Mouse (Mus musculus): ENCODE measurements around the gene Nfam1.

The Nfam1 gene

DNA sequence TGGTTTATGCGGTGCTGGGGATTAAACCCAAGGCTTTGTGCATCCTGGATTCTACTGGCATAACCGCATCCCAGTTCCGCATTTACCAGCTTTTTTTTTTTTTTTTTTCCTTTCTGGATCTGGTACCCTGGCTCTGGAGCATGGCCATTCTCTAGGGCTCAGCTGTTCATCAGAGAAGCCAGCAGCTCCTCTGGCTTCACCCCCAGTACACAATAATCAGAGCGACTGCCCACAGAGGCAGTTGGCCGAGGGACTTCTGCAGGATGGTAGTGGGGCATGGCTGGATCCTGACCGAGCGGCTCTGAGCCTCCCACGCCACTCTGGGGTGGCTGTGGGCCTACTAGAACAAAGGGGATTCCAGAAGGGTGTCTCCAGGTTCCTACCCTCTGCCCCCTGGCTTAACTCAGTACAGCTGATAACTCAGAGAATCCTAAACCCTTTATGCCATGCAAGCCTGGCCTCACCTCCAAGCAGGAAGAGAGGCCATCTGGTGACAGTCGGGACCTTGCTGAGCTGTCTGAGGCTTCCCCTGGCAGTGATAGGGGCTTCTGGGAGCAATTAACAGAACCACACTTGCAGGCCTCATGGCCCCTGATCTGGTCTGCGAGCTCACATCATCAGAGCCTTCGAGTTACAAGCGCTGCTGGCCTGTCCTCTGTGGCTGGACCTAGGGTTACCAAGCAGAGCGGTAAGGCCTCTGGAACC, 40.9 kb downstream of the Nfam1 start:
- DNase-seq (ENCODE audit: low spot score in 2 of 2) = no peak

DNA sequence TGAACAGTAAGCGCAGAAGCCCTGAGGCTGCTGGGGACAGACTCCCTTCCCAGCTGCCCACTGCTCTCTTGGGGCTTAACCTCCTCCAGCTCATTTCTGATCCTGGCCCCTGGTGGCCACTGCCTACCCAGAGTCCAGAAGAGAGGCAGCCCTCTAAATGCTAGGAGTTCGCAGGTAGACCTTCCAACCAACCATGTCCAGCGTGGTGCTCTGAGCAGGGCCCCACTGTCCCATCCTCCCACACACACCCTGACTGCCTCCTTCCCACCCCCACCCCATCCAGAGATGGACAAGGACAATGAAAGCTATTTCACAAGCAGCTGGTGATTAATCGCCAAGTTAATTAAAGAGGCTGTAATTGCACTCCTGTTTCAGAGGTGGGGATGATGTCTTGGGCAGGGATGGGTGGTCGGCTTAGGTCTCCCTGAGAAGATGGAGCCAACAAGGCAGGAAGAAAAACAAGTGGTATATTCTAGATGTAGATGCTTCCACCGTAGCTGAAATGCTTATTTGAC, 43.9 kb downstream of the Nfam1 start:
- no peak for DNase-seq (ENCODE audit: low spot score in 2 of 2)

DNA sequence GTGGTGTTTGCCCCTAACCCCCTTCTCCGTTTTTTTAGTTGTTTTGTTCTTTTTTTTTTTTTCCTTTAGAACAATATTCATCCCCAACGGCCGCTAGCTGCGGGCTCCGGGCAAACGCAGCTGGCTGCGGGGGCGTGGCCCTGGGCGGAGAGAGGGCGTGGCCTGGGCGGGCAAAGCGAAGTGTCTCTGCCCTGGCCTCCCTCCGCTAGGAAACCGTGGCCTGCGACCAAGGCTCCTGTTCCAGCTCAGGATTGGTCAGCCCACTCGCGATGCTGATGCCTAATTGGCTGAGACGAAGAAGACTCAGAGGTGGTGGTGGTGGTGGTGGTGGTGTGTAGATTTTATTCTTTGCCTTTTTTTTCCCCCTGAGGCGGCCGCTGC, 45.4 kb downstream of the Nfam1 start, which contains the start of gene Tcf20:
Tcf20 (minus strand) TSS at position 141 of the 381 bp plus-strand sequence.
- peak; percentile 91 to 94 for DNase-seq (ENCODE audit: low spot score in 2 of 2)

DNA sequence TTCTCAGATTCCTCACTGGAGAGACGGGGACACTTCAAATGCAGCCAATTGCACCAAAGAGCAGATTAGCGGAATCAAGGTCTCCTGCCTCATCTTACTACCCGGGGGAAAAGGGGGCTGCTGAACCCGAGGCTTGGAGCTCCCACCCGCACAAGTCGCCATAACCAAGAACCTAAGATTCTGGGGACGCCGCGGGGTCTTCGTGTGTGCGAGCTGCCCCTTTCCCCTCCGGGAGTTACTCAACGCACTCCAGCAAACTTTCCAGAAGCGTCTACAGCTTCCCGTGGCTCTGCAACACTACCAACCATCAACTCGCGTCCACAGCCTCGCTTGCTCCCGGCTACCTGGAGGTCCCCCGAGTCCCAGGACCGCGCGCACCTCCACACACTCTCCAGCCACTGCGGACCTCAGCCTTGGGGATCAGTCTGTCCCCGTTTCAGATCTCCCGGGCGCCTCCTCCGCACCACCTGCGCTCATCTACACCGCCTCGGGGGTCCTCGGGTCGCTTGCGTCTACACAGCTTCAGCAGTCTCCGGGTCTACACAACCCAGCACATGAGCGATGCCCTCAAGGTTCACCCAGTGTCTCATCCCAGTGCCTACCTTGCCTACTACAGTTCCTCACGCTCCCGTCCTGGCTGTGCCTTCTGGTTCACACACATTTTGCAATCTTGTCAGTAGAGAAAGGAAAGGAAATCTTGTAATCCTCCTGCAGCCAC, 45.9 kb downstream of the Nfam1 start:
- DNase-seq (ENCODE audit: low spot score in 2 of 2) = peak in 1 of 2 experiments; percentile 71

DNA sequence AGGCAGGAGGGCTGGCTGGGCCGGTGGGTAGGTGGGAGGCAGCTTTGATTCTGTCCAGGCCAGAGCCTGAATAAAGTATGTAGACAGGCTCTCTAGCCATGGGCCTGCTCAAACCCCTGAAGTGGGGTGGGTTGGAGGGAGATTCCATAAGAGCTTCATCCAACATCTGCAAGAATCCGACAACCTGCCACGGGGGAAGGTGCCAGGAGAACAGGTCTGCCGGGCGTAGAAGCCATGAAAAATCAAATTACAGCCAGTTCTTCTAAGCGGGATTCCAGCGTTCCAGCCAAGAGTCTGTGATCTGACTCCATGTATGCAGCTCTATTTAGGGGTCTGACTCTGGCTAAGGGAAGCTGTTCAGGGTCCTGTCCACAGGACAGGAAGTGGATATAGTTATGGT, 48.5 kb downstream of the Nfam1 start:
- DNase-seq (ENCODE audit: low spot score in 2 of 2) = no peak

DNA sequence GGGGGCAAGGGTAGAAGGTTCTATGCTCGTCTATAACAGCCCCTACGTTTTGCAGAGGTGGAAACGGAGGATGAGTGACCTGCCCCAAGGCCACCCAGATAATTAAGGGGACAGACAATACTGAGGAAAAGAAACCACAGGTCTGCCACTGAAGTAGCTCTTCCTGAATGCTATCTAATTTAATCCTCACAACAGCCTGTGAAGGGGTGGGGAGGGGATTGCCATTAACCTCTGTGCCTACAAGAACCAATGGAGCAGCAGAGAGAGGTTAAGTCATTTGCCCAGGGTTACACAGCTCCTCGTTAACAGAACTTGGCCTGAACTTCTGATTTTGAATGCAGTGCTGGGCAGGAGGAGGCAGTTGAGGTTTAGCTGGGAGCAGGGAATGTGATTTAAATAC, 49.0 kb downstream of the Nfam1 start:
- DNase-seq (ENCODE audit: low spot score in 2 of 2) = no peak

DNA sequence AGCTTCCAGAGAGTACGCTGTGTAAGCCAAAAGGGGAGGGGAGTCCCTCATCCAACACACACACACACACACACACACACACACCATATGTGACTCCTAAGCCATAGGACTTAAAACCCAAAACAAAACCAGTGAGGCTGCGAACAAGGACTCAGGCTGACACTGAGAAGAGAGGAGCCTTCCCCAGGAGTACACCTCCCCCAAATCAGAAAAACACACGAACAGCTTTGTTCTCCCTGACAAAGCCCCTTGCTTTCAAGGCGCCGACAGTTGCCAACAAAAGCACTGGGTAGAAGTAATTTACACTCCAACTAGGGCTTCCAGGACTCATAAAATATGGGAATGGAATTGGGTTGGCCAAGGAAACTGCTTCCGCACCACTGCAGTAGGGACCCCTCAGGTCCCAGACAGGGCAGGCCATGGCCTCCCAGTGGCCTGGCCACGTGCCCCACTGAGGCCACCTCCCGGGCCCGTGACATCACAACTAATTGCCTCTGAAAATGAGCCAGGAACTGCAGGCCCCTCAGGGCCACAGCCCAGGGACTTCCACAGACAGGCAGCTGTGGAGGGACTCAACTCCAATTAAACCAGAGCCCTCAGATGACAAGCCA, 49.6 kb downstream of the Nfam1 start:
- no peak for DNase-seq (ENCODE audit: low spot score in 2 of 2)

DNA sequence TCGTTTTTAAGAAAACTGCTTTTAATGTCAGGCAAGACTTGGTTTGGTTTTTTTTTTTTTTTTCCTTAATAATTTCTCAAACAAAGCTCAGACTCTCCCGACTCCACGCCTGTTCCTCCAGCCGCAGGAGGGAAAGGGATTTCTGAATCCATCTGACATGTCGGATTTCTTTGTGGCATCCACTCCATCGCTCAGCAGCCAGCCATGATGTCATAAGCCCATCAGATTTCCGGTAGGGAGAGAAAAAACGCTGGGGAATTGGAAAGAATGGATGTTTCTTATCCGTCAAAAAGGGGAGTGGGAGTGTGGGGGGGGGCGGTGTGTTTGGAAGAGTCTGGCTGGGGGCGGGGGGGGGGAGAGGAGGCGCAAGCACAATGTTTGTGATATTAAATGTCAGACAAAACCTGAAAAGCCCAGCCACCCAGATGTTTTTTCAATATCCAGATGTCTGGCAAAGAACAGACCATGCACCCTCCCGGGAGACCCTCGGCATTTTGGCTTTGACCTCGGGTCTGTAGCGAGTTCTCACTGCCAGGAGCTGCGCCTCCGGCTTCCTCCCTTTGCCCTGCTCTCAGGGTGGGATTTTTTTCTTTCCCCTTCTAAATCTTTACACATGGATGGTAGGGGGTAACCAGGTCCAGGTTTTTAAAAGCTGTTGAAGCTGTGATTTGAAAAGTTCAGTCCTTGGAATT, 50.2 kb downstream of the Nfam1 start:
- DNase-seq (ENCODE audit: low spot score in 2 of 2) = no peak

DNA sequence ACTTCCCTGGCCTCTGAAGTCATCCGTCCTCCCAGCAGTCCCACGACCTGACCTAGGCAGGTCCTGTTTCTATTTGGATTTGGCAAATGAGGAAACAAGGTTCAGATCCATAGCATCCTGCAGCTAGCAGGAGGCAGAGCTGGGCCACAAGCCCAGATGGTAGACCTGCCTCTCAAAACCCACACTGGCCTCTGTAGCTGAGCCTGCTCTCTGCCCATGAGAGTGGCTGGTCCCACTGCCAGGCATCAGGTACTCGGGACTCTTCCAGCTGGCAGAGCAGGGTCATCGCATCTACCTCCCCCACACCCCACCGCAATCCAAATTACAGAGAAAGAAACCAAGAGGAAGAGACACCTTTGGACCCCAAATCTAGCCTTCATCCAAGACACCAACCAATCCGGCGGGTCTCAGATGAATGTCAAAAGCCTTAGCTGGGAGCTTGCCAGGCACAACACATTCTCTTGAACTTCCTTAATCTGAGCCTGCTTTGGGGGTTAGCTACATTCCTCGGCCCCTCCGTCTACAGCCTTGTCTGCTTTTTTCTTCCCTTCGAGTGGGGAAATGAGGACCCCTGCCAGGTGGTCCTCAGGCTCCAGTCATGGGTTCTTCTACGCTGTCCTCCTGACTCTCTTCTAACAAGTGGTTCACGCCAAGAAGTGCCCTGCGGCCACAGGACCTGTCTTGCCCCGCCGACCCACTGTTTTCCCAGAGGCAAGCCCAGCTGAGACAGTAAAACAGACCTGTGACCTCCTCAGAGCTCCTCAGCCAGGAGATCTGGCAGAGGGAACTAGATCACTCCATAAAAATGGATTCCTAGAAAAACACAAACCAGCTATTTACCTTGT, 51.2 kb downstream of the Nfam1 start:
- DNase-seq (ENCODE audit: low spot score in 2 of 2) = no peak

DNA sequence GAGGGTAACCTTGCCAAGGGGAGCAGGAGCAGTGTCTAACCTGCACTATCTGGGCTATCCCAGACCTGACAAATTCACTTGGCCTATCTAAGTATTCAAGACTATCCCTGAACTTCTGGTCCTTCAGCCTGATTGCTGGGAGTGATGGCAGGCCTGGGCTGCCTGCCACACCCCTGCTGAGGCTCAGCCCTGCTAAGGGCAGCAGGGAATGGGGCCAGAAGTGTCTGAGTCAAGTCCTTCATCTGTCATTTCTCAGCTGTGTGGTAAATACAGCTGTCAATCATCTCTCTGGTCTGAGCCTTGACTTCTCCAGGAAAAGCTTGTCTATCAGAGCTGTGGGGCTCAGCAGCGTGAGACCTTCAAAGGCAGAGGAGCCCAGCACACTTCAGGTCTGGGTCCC, 53.6 kb downstream of the Nfam1 start:
- DNase-seq (ENCODE audit: low spot score in 2 of 2) = no peak

DNA sequence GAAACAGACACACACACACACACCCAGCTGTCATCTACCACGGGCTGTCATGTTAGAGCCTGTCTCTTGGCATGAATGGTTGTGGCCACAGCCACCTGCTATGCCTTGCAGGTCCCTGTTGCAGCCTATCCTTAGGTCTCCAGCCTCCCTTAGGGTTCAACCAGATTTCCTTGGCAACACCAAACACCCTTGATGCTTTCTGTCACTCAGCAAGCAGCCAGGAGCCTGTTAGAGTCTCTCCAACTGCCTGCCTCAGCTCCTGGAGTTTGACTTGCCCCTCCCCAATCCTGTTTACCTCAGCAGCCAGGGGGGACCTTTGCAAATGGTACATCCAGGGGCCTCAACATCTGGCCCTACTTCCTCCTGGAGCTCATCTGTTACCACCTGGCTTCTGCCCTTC, 58.6 kb downstream of the Nfam1 start:
- DNase-seq (ENCODE audit: low spot score in 2 of 2) = no peak

DNA sequence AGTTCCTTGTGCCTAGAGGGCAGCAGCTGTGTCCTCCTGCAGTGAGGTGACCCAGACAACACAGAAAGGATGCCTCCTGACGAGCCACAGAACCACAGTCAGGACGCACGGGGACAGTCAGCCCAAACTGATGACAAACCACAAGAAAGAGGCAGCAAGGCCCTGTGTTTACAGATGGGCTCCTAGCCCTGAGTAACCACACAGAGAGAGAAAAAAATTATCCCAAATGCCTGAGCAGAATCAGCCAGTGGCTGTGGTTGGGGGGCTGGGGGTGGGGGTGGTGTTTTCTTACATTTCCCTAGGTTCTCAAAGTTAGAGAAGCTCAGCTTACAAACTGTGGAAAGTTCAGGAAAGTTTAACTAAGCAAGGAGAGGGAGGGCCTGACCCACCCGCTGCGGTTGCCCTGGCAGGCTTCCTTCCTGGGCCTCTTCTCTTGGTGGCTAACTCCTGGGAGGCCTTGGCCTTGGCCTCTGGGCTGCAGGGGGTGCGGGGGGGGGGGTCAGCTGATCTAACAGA, 63.8 kb downstream of the Nfam1 start:
- DNase-seq (ENCODE audit: low spot score in 2 of 2) = no peak

DNA sequence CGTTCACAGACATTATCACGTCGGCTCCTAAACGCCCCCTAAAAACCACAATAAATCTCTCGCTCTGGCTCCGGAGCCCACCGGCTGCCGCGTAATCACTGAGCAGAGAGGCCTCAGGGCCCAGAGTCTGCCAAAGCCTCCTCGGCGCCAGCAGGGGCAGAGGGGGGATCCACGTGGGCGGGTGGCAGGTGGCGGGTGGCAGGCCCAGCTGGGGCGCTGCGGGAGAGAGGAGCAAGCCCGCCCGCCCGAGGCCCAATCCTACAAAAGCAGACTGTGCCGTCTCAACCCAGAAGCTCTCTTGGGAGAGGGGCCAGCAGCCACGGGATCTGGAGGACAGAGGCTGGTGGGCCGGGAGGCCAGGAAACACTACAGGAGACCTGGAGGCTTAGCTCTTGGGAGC, 64.7 kb downstream of the Nfam1 start:
- DNase-seq (ENCODE audit: low spot score in 2 of 2) = no peak

DNA sequence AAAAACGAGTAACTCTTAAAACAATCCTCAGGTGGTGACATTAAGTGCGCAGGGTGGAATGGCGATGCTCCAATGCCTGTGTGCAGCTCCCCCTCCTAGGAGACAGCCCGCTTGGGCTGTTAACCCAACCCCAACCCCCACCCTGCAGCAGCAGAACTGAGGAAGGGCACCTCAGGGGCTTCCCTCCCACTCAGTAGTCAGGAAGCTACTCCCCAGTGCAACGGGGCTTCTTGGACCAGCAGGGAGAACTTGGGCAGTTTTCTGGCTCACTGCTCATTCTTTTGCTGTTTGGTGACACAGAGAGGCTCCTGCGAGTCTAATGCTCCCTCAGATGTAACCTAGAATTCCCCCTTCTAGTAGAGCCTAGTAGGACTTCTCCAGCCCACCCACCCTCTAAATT, 65.2 kb downstream of the Nfam1 start:
- DNase-seq (ENCODE audit: low spot score in 2 of 2) = no peak

DNA sequence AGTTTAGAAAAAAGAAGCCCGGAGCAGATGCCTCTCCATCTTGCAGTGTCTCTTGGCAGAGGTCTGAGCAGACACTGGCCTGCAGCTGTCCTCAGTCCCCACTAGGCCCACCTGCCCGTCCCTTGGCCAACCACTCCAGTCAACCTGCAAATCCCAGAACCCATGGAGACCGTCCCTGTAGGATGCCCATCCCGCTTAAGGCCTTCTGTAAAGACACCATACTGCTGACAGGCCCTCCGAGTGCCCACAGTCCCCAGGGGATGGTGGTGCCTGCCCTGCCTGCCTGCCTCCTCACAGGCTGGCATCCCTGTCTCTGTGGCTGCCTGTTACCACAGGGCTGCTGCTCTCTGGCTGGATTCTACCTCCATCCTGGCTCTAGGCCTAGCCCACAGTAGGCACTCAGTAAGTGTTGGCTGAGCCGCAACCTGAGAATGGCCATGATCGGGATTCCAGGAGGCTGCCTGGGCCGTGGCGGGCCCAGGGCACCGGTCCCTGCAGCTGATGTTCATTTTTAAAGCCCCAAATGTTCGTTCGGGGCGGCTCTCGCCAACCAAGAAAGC, 68.8 kb downstream of the Nfam1 start:
- DNase-seq (ENCODE audit: low spot score in 2 of 2) = no peak

DNA sequence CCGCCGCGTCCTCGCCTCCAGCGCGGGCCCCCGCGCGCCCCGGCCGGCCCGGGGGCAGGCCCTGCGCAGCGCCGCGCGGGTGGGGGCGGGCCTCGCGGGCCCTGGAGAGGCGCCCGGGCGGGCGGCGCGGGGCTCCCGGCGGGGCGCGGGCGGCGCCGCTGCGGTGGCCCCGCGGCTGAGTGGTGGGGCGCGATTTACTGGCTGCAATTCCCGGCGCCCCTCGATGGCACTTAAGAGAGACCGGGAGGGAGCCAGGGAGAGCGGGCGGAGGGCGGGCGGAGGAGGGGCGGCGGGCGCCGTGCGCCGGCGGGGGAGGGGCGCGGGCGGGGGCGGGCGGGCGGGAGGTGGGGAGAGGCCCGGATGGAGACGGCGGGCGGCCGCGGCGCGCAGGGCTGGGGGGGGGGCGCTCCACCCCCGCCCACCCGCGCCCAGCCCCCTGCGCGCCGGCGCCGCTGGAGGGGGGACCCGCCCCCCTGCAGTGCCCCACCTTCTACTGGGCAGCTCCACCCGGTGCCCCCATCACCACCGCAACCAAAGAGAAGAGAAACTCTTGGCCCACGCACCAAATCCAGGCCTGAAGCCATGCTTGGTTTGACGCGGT, 69.5 kb downstream of the Nfam1 start:
- DNase-seq (ENCODE audit: low spot score in 2 of 2) = no peak

DNA sequence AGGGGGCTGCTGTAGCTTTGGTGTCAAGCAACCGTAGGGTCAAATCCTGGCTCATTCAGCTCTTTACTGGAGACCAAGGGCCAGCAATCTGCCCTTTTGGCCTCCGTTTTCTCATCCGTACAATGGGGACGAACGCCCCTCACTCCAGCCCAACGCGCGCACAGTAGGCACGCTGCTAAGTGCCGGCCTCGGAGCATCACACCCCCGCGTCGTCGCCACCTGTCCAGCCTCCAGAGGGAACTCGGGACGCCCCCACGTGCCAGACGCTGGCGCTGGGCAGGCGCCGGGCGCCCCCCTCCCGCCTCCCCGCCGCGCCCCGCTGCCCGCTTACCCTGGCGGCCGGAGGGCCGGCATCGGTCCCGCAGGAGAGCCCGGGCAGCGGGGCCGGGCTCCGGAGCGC, 70.0 kb downstream of the Nfam1 start:
- DNase-seq (ENCODE audit: low spot score in 2 of 2) = no peak

DNA sequence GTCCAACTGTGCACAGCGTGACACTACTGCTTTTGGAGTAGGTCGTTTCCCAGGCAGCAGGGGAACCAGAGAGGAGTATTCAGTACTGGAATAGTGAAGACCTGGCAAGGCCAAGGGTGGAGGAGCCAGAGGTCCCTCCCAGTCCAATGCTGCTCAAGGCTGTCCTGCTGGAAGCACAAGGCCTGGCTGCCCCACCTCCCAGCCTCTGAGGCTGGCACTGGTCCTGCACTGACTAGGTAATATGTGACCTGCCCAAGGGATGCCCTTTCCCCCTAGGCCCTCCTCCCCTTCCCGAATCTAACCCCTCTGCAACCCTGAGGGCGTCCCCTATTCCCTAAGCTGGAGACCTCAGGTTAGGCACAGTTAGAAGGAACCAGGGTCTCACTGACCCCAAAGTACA, 70.6 kb downstream of the Nfam1 start:
- no peak for DNase-seq (ENCODE audit: low spot score in 2 of 2)

DNA sequence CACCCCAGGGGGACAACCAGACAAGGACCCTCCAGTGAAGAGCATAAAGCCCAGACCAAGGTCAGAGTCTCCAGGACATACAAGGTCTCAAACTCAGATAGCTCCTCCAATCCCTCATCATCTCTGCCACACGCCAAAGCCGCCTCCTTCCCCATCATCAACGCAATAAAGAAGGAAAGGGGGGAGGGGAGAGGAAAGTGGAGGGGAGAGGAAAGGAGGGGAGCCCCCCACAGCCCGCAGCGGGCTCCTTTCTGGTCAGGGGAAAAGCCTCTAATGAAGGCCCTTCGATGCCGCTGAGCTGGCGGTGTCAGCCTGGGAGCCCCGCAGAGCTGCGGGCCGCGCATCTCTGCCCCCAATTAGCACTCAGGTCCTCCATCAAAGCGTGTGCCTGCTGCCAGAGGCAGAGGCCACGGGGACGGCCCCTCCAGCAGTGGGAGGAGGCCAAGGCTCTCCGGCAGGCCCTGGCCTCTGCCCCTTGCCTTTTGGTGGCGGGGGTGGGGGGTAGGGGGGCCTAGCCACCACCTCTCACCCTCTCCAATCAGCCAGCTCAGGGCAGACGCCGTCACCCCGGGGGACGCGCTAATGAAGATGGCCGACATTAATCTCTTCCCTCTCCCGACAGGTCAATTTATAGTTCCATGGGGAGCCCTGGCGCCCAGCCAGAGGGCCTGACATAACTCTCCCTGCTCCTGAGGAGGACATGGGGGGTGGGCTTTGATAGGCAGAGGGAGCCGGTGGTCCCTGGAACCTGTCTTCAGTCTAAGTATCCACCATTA, 72.1 kb downstream of the Nfam1 start:
- no peak for DNase-seq (ENCODE audit: low spot score in 2 of 2)

DNA sequence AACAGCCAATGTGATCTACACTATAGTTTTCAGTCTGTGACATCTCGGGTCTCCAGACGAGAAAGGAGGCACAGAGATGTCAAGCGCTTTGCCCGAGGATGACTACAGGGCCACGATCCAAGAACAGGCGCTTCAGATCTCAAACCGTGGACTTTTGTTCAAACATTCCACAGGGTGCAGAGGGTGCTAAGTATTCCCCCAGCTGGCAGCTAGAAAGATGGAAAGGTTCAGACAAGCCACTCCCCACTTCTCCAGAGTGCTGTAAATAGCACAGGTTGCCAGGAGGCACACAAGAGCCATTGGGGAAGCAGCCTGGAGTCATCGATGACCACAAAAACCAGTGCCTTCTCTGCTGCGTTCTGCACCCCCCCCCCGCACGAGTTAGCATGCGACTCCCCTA, 74.0 kb downstream of the Nfam1 start:
- DNase-seq (ENCODE audit: low spot score in 2 of 2) = no peak

All from spleen, postnatal 4 days (tissue).